Mouse (Mus musculus): ENCODE measurements at regions not wholly inside any gene's neighbourhood (a gene's known extent, or its start where the extent isn't known, plus 50 kb on each side); places are given as distances from the start of the nearest gene placed in this dataset.

- no peaks in the 10 kb centered on the region for H3K27me3 ChIP-seq (ENCODE audit: control insufficient read depth, insufficient read depth, insufficient read length)
- H3ac ChIP-seq (ENCODE audit: control insufficient read depth, insufficient read length) = no peak overlapping the region
- H3K79me2 ChIP-seq (ENCODE audit: control insufficient read depth, insufficient read depth) = no peaks in the 10 kb centered on the region
- no peak overlapping the region for H3K4me3 ChIP-seq
- H3K36me3 ChIP-seq (ENCODE audit: control insufficient read depth, insufficient read depth) = no peaks in the 10 kb centered on the region
- TF ChIP-seq MYOG (IDR thresholded peaks at IDR 0.05; ENCODE audit: control insufficient read depth in 1 of 3, insufficient read depth in 1 of 3, insufficient read length in 2 of 3, low read depth in 2 of 3) (no peak), TCF3 (IDR thresholded peaks at IDR 0.05; ENCODE audit: insufficient read length, low read depth) (no peak), REST (IDR thresholded peaks at IDR 0.05; ENCODE audit: insufficient read depth, insufficient read length) (no peak), MAX (IDR thresholded peaks at IDR 0.05; ENCODE audit: low read depth) (no peak), TCF12 (IDR thresholded peaks at IDR 0.05; ENCODE audit: insufficient read depth, poor library complexity, severe bottlenecking) (no peak), USF1 (IDR thresholded peaks at IDR 0.05; ENCODE audit: low read depth) (no peak), MYOD1 (IDR thresholded peaks at IDR 0.05; ENCODE audit: control insufficient read depth in 1 of 3, insufficient read length in 2 of 3, low read depth in 2 of 3) (no peak), CEBPB (IDR thresholded peaks at IDR 0.05; ENCODE audit: insufficient read depth, poor library complexity, severe bottlenecking) (no peak), POLR2AphosphoS2 (IDR thresholded peaks at IDR 0.05; ENCODE audit: insufficient read length, low read depth) (no peak), SRF (IDR thresholded peaks at IDR 0.05; ENCODE audit: control insufficient read depth, insufficient read length, low read depth) (no peak), POLR2A (IDR thresholded peaks at IDR 0.05; ENCODE audit: insufficient read length, low read depth) (no peak), E2F4 (IDR thresholded peaks at IDR 0.05; ENCODE audit: insufficient read depth) (no peak)
- H3K4me2 ChIP-seq (ENCODE audit: low read depth) = no peak overlapping the region
Measured at GRCm38 (mm10) chr9:31687686-31688397, 223.6 kb upstream of the Tmem45b start.

- Histone ChIP-seq H3K36me3 (ENCODE audit: control insufficient read depth, insufficient read depth) (no peaks in the 10 kb centered on the region), H3K4me2 (ENCODE audit: low read depth) (no peak overlapping the region), H3ac (ENCODE audit: control insufficient read depth, insufficient read length) (no peak overlapping the region), H3K27me3 (ENCODE audit: control insufficient read depth, insufficient read depth, insufficient read length) (no peaks in the 10 kb centered on the region), H3K79me2 (ENCODE audit: control insufficient read depth, insufficient read depth) (no peaks in the 10 kb centered on the region), H3K4me3 (no peak overlapping the region)
- no peak for TF ChIP-seq REST (IDR thresholded peaks at IDR 0.05; ENCODE audit: insufficient read depth, insufficient read length)
- no peak for TF ChIP-seq MYOG (IDR thresholded peaks at IDR 0.05; ENCODE audit: control insufficient read depth in 1 of 3, insufficient read depth in 1 of 3, insufficient read length in 2 of 3, low read depth in 2 of 3)
- no peak for TF ChIP-seq POLR2A (IDR thresholded peaks at IDR 0.05; ENCODE audit: insufficient read length, low read depth)
- TF ChIP-seq USF1 (IDR thresholded peaks at IDR 0.05; ENCODE audit: low read depth) = no peak
- TF ChIP-seq E2F4 (IDR thresholded peaks at IDR 0.05; ENCODE audit: insufficient read depth) = no peak
- no peak for TF ChIP-seq CEBPB (IDR thresholded peaks at IDR 0.05; ENCODE audit: insufficient read depth, poor library complexity, severe bottlenecking)
- no peak for TF ChIP-seq TCF12 (IDR thresholded peaks at IDR 0.05; ENCODE audit: insufficient read depth, poor library complexity, severe bottlenecking)
- TF ChIP-seq TCF3 (IDR thresholded peaks at IDR 0.05; ENCODE audit: insufficient read length, low read depth) = no peak
- TF ChIP-seq POLR2AphosphoS2 (IDR thresholded peaks at IDR 0.05; ENCODE audit: insufficient read length, low read depth) = no peak
- TF ChIP-seq SRF (IDR thresholded peaks at IDR 0.05; ENCODE audit: control insufficient read depth, insufficient read length, low read depth) = no peak
- TF ChIP-seq MAX (IDR thresholded peaks at IDR 0.05; ENCODE audit: low read depth) = no peak
- TF ChIP-seq MYOD1 (IDR thresholded peaks at IDR 0.05; ENCODE audit: control insufficient read depth in 1 of 3, insufficient read length in 2 of 3, low read depth in 2 of 3) = no peak
Measured at GRCm38 (mm10) chr9:31686466-31686865, 222.2 kb upstream of the Tmem45b start.

- TF ChIP-seq POLR2AphosphoS2 (IDR thresholded peaks at IDR 0.05; ENCODE audit: insufficient read length, low read depth) (no peak), MAX (IDR thresholded peaks at IDR 0.05; ENCODE audit: low read depth) (no peak), USF1 (IDR thresholded peaks at IDR 0.05; ENCODE audit: low read depth) (no peak), REST (IDR thresholded peaks at IDR 0.05; ENCODE audit: insufficient read depth, insufficient read length) (no peak), TCF12 (IDR thresholded peaks at IDR 0.05; ENCODE audit: insufficient read depth, poor library complexity, severe bottlenecking) (no peak), MYOD1 (IDR thresholded peaks at IDR 0.05; ENCODE audit: control insufficient read depth in 1 of 3, insufficient read length in 2 of 3, low read depth in 2 of 3) (no peak), CEBPB (IDR thresholded peaks at IDR 0.05; ENCODE audit: insufficient read depth, poor library complexity, severe bottlenecking) (no peak), SRF (IDR thresholded peaks at IDR 0.05; ENCODE audit: control insufficient read depth, insufficient read length, low read depth) (no peak)
- Histone ChIP-seq H3K27me3 (ENCODE audit: control insufficient read depth, insufficient read depth, insufficient read length) (no peaks in the 10 kb centered on the region), H3ac (ENCODE audit: control insufficient read depth, insufficient read length) (no peak overlapping the region), H3K79me2 (ENCODE audit: control insufficient read depth, insufficient read depth) (no peaks in the 10 kb centered on the region), H3K4me3 (no peak overlapping the region), H3K4me2 (ENCODE audit: low read depth) (no peak overlapping the region), H3K36me3 (ENCODE audit: control insufficient read depth, insufficient read depth) (no peaks in the 10 kb centered on the region)
Measured at GRCm38 (mm10) chr9:31684812-31685188, 220.5 kb upstream of the Tmem45b start.

GRCm38 (mm10) chr9:31684099-31684811 lies 220.0 kb upstream of the Tmem45b start:
- Histone ChIP-seq H3K4me3 (no peak overlapping the region), H3K36me3 (ENCODE audit: control insufficient read depth, insufficient read depth) (no peaks in the 10 kb centered on the region), H3K4me2 (ENCODE audit: low read depth) (no peak overlapping the region), H3K27me3 (ENCODE audit: control insufficient read depth, insufficient read depth, insufficient read length) (no peaks in the 10 kb centered on the region), H3ac (ENCODE audit: control insufficient read depth, insufficient read length) (no peak overlapping the region), H3K79me2 (ENCODE audit: control insufficient read depth, insufficient read depth) (no peaks in the 10 kb centered on the region)
- no peak for TF ChIP-seq TCF3 (IDR thresholded peaks at IDR 0.05; ENCODE audit: insufficient read length, low read depth)
- no peak for TF ChIP-seq REST (IDR thresholded peaks at IDR 0.05; ENCODE audit: insufficient read depth, insufficient read length)
- TF ChIP-seq MYOD1 (IDR thresholded peaks at IDR 0.05; ENCODE audit: control insufficient read depth in 1 of 3, insufficient read length in 2 of 3, low read depth in 2 of 3) = no peak
- TF ChIP-seq MAX (IDR thresholded peaks at IDR 0.05; ENCODE audit: low read depth) = no peak
- no peak for TF ChIP-seq MYOG (IDR thresholded peaks at IDR 0.05; ENCODE audit: control insufficient read depth in 1 of 3, insufficient read depth in 1 of 3, insufficient read length in 2 of 3, low read depth in 2 of 3)
- no peak for TF ChIP-seq TCF12 (IDR thresholded peaks at IDR 0.05; ENCODE audit: insufficient read depth, poor library complexity, severe bottlenecking)
- no peak for TF ChIP-seq POLR2A (IDR thresholded peaks at IDR 0.05; ENCODE audit: insufficient read length, low read depth)
- TF ChIP-seq E2F4 (IDR thresholded peaks at IDR 0.05; ENCODE audit: insufficient read depth) = no peak
- no peak for TF ChIP-seq CEBPB (IDR thresholded peaks at IDR 0.05; ENCODE audit: insufficient read depth, poor library complexity, severe bottlenecking)
- no peak for TF ChIP-seq POLR2AphosphoS2 (IDR thresholded peaks at IDR 0.05; ENCODE audit: insufficient read length, low read depth)
- no peak for TF ChIP-seq USF1 (IDR thresholded peaks at IDR 0.05; ENCODE audit: low read depth)
- TF ChIP-seq SRF (IDR thresholded peaks at IDR 0.05; ENCODE audit: control insufficient read depth, insufficient read length, low read depth) = no peak
